Mouse (Mus musculus): Measurements from ENCODE around the gene 2900011O08Rik. TPM values are rescaled to one million over a fixed set of nuclear protein-coding genes. Genes with fewer than 3 reads are reported as not detected.

2900011O08Rik gene
- polyA plus RNA-seq, 1 experiment from 2014 or later: 0.84 TPM

- Histone ChIP-seq H3K27me3 (ENCODE audit: insufficient read depth, low read length) (no peaks in the 10 kb centered on the region), H3K9ac (ENCODE audit: low read depth, low read length) (no peak overlapping the region), H3K27ac (no peak overlapping the region), H3K4me2 (ENCODE audit: low read length) (no peak overlapping the region), H3K4me3 (replicated peaks; ENCODE audit: low read depth, low read length) (no peak overlapping the region), H3K36me3 (ENCODE audit: insufficient read depth, low read length) (peaks cover 63% of the 10 kb centered on the region), H3K4me1 (replicated peaks; ENCODE audit: insufficient read depth, low read length) (no peaks in the 10 kb centered on the region), H3K9me3 (replicated peaks; ENCODE audit: low read length) (no peaks in the 10 kb centered on the region)
- ATAC-seq (replicated peaks; ENCODE audit: low FRiP score, low read depth) (no peak), DNase-seq (ENCODE audit: low spot score) (no peak)
- WGBS: 95% methylated on average over 7 of the region's 7 CpGs
- TF ChIP-seq CTCF (IDR thresholded peaks at IDR 0.05; ENCODE audit: low read depth): no peak
These were observed 138.3 kb downstream of the 2900011O08Rik start for GRCm38 (mm10) chr16:14124709-14125108.

DNA sequence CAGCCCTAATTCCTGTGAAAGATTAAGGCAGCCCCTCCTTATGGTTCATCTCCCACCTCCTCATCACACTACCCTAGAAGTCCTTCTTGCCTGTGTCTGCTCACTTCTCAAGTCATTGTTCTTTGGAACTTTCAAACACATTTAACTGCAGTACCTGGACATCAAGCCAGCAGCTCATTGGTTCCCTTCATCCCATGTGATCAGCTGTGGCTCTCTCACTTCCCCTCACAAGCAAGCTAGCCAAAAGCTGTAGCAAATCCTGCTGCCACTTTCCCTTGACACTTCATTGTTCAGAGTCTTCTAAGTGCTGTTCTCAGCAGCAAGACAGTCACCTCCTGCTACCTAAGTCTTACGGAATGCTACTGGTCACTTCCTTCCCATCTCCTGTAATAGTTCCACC lies 138.8 kb downstream of the 2900011O08Rik start:
- no peak for TF ChIP-seq CTCF (IDR thresholded peaks at IDR 0.05; ENCODE audit: low read depth)
- Histone ChIP-seq H3K4me2 (ENCODE audit: low read length) (no peak overlapping the region), H3K27ac (no peak overlapping the region), H3K9me3 (replicated peaks; ENCODE audit: low read length) (no peaks in the 10 kb centered on the region), H3K9ac (ENCODE audit: low read depth, low read length) (no peak overlapping the region), H3K36me3 (ENCODE audit: insufficient read depth, low read length) (peaks cover 62% of the 10 kb centered on the region), H3K4me1 (replicated peaks; ENCODE audit: insufficient read depth, low read length) (no peaks in the 10 kb centered on the region), H3K4me3 (replicated peaks; ENCODE audit: low read depth, low read length) (no peak overlapping the region), H3K27me3 (ENCODE audit: insufficient read depth, low read length) (no peaks in the 10 kb centered on the region)
- 88% methylated on average over 1 of the region's 1 CpGs for WGBS
- ATAC-seq (replicated peaks; ENCODE audit: low FRiP score, low read depth) (no peak), DNase-seq (ENCODE audit: low spot score) (no peak)

GRCm38 (mm10) chr16:14128977-14129376 lies 142.6 kb downstream of the 2900011O08Rik start:
- no peaks in the 10 kb centered on the region for H3K27me3 ChIP-seq (ENCODE audit: insufficient read depth, low read length)
- peaks cover 63% of the 10 kb centered on the region for H3K36me3 ChIP-seq (ENCODE audit: insufficient read depth, low read length)
- H3K4me1 ChIP-seq (replicated peaks; ENCODE audit: insufficient read depth, low read length): no peaks in the 10 kb centered on the region
- DNase-seq (ENCODE audit: low spot score) (no peak), ATAC-seq (replicated peaks; ENCODE audit: low FRiP score, low read depth) (no peak)
- H3K9me3 ChIP-seq (replicated peaks; ENCODE audit: low read length): no peaks in the 10 kb centered on the region
- no peak overlapping the region for H3K4me3 ChIP-seq (replicated peaks; ENCODE audit: low read depth, low read length)
- H3K4me2 ChIP-seq (ENCODE audit: low read length): no peak overlapping the region
- H3K27ac ChIP-seq: no peak overlapping the region
- TF ChIP-seq CTCF (IDR thresholded peaks at IDR 0.05; ENCODE audit: low read depth): no peak
- H3K9ac ChIP-seq (ENCODE audit: low read depth, low read length): no peak overlapping the region

DNA sequence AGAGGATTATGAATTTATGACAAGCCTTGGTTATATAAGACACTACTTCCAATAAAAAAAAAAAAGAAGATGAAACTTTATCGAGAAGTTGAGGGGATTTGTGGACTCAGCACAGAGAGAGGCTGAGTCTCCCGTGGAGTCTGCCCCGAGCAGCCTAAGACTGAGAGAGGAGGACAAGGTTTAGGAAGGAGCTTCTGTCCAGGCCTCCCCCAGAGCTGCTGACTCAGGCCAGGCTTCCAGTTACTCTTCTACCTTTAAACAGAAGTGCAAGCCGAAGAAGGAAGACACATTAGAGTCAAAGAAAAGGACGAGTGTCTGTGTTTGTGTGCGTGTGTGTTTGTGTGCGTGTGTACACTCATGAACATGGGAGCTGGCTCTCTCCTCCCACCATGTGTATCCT lies 144.4 kb downstream of the 2900011O08Rik start:
- ATAC-seq (replicated peaks; ENCODE audit: low FRiP score, low read depth) (no peak), DNase-seq (ENCODE audit: low spot score) (no peak)
- Histone ChIP-seq H3K27me3 (ENCODE audit: insufficient read depth, low read length) (no peaks in the 10 kb centered on the region), H3K9me3 (replicated peaks; ENCODE audit: low read length) (no peaks in the 10 kb centered on the region), H3K27ac (no peak overlapping the region), H3K4me1 (replicated peaks; ENCODE audit: insufficient read depth, low read length) (no peaks in the 10 kb centered on the region), H3K4me3 (replicated peaks; ENCODE audit: low read depth, low read length) (no peak overlapping the region), H3K36me3 (ENCODE audit: insufficient read depth, low read length) (peaks cover 61% of the 10 kb centered on the region), H3K4me2 (ENCODE audit: low read length) (no peak overlapping the region), H3K9ac (ENCODE audit: low read depth, low read length) (no peak overlapping the region)
- WGBS: 91% methylated on average over 7 of the region's 7 CpGs
- no peak for TF ChIP-seq CTCF (IDR thresholded peaks at IDR 0.05; ENCODE audit: low read depth)

DNA sequence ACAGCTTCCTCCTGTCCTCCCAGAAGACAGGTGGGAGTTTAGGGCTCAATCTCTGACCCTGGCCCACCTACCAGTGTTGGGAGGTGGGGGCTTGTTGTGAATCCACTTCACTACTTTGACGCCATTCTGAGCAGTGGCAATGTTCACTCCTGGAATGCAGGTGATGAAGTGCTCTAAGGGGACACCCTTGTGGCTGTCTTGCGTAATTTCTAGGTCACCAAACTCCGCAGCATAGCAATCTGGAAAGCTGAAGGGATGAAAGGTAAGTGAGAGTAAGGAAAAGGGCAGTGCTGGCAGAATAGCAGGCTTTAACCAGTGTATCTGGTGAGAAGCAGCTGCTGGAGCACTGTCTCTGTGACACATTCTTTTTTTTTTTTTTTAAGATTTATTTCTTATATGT lies 145.0 kb downstream of the 2900011O08Rik start:
- no peaks in the 10 kb centered on the region for H3K9me3 ChIP-seq (replicated peaks; ENCODE audit: low read length)
- DNase-seq (ENCODE audit: low spot score): peak; percentile 7
- ATAC-seq (replicated peaks; ENCODE audit: low FRiP score, low read depth): no peak
- no peaks in the 10 kb centered on the region for H3K27me3 ChIP-seq (ENCODE audit: insufficient read depth, low read length)
- H3K4me3 ChIP-seq (replicated peaks; ENCODE audit: low read depth, low read length): no peak overlapping the region
- no peak overlapping the region for H3K4me2 ChIP-seq (ENCODE audit: low read length)
- peak; percentile 32; the same call in 1 of the 2 replicates for TF ChIP-seq CTCF (IDR thresholded peaks at IDR 0.05; ENCODE audit: low read depth)
- no peak overlapping the region for H3K9ac ChIP-seq (ENCODE audit: low read depth, low read length)
- WGBS: 84% methylated on average over 3 of the region's 3 CpGs
- H3K27ac ChIP-seq: no peak overlapping the region
- no peaks in the 10 kb centered on the region for H3K4me1 ChIP-seq (replicated peaks; ENCODE audit: insufficient read depth, low read length)
- H3K36me3 ChIP-seq (ENCODE audit: insufficient read depth, low read length): peaks cover 62% of the 10 kb centered on the region

DNA sequence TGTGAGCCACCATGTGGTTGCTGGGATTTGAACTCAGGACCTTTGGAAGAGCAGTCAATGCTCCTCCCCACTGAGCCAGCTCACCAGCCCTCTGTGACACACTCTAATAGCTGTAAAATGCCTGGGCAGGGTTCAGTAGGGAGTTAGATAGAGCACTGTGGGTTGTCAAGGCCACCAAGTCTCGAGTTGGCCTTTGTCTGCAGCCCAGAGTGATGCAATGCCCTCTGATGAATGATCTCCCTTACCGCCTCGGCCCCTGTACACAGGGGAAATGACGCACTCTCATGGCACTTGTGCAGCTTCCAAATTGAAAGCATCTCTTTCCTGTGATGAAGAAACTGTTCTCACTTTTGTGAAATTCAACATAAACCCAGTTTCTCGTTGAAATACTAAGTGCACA lies 145.4 kb downstream of the 2900011O08Rik start:
- Histone ChIP-seq H3K27me3 (ENCODE audit: insufficient read depth, low read length) (no peaks in the 10 kb centered on the region), H3K4me2 (ENCODE audit: low read length) (no peak overlapping the region), H3K9me3 (replicated peaks; ENCODE audit: low read length) (no peaks in the 10 kb centered on the region), H3K9ac (ENCODE audit: low read depth, low read length) (no peak overlapping the region), H3K4me1 (replicated peaks; ENCODE audit: insufficient read depth, low read length) (no peaks in the 10 kb centered on the region), H3K4me3 (replicated peaks; ENCODE audit: low read depth, low read length) (no peak overlapping the region), H3K27ac (no peak overlapping the region), H3K36me3 (ENCODE audit: insufficient read depth, low read length) (peaks cover 66% of the 10 kb centered on the region)
- TF ChIP-seq CTCF (IDR thresholded peaks at IDR 0.05; ENCODE audit: low read depth): no peak
- 84% methylated on average over 5 of the region's 5 CpGs for WGBS
- no peak for DNase-seq (ENCODE audit: low spot score)
- no peak for ATAC-seq (replicated peaks; ENCODE audit: low FRiP score, low read depth)

DNA sequence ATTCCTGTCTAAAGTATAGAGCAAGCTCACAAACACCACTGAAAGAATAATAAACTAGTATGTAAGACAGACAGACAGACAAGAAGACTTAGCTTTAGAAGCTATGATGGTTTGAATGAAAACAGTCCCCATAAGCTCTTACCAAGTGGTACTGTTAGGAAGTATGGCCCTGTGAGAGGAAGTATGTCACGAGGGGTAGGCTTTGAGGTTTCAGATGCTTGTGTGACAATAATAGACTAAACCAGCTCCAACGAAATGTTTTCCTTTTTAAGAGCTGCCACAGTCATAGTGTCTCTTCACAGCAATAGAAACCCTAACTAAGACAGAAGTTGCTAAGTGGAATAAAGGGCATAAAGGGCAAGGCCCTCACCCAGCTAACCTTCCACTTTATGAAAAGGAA lies 148.6 kb downstream of the 2900011O08Rik start:
- Histone ChIP-seq H3K4me3 (replicated peaks; ENCODE audit: low read depth, low read length) (no peak overlapping the region), H3K4me2 (ENCODE audit: low read length) (no peak overlapping the region), H3K27me3 (ENCODE audit: insufficient read depth, low read length) (no peaks in the 10 kb centered on the region), H3K9me3 (replicated peaks; ENCODE audit: low read length) (no peaks in the 10 kb centered on the region), H3K9ac (ENCODE audit: low read depth, low read length) (no peak overlapping the region), H3K27ac (no peak overlapping the region), H3K36me3 (ENCODE audit: insufficient read depth, low read length) (peaks cover 63% of the 10 kb centered on the region), H3K4me1 (replicated peaks; ENCODE audit: insufficient read depth, low read length) (no peaks in the 10 kb centered on the region)
- 93% methylated on average over 2 of the region's 2 CpGs for WGBS
- ATAC-seq (replicated peaks; ENCODE audit: low FRiP score, low read depth) (no peak), DNase-seq (ENCODE audit: low spot score) (no peak)
- no peak for TF ChIP-seq CTCF (IDR thresholded peaks at IDR 0.05; ENCODE audit: low read depth)

All from kidney, postnatal 0 days (tissue).